Mouse (Mus musculus) left cerebral cortex, adult 18-20 months (tissue): ENCODE results near the gene Pard3b. TPM values are rescaled to one million over a fixed set of nuclear protein-coding genes. Genes with fewer than 3 reads are reported as not detected.

Experiments used
- DNase-seq, 2 experiments: peaks; one replicate each; pipeline ENCODE4 v3.0.0; 2021 to 2022; ENCODE audit warnings: low spot score in 2 of 2, mixed read lengths in 1 of 2
- total RNA-seq, 2 experiments: library from RNA; stranded (reverse); gene quantifications; 2 replicates each; pipeline ENCODE4 v1.2.3; 2021

Pard3b gene
- total RNA-seq, 2 experiments from 2014 or later: 3.1 to 3.7 TPM

DNA sequence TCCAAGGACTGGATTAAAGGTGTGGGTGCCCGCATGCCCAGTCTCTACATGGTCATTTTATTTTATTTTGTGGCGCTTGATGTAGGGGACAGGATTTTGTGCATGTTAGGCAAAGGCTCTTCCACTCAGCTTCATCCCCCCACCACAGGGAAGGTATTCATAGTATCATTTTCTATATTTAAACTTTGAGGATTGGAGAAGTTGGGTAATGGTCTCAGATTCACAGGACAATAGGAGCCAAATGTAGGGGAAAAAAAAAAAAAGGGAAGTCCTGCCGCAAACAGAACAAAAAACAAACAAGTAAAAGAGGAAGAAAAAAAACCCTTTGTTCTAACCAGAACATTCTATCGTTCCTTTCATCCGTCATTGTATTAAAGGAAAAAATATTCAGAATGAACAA lies 590.5 kb downstream of the Pard3b start:
- DNase-seq: no peak

DNA sequence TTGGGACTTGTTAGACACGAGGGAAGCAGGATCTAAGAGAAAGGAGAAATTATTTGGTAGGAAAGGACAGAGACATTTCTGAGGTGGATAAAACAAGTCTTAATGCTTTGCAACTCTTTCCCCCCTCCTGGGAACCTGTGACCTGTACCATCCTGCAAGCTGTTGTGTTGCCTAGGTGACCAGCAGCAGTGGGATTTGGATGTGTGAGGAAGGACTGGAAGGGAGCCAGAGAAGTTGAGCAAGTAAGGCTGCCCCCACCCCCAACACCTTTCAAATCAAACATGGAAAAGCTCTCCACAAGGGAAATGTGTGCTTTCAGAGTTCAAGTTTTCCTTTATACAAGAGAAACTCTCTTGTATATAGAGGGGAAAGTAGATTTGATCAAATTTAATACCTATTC lies 595.4 kb downstream of the Pard3b start:
- DNase-seq: no peak

DNA sequence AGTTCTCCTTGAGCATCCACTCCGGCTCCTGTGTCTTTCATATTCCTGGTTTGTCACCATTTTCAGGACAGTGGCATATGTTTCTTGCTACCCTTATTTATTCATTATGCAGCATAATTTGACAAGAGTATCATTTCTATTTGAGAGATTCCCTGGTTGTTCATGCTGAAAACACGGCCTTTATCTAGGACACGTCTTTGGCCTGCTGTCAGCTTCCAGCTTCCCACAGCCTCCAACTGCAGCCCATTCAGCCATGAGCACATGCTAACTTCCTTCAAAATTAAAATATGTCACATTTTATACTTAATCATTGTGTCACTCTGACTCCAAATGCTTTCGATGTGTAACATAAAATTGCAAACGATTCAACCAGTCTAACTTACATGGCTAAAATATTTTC lies 596.5 kb downstream of the Pard3b start:
- DNase-seq: no peak

DNA sequence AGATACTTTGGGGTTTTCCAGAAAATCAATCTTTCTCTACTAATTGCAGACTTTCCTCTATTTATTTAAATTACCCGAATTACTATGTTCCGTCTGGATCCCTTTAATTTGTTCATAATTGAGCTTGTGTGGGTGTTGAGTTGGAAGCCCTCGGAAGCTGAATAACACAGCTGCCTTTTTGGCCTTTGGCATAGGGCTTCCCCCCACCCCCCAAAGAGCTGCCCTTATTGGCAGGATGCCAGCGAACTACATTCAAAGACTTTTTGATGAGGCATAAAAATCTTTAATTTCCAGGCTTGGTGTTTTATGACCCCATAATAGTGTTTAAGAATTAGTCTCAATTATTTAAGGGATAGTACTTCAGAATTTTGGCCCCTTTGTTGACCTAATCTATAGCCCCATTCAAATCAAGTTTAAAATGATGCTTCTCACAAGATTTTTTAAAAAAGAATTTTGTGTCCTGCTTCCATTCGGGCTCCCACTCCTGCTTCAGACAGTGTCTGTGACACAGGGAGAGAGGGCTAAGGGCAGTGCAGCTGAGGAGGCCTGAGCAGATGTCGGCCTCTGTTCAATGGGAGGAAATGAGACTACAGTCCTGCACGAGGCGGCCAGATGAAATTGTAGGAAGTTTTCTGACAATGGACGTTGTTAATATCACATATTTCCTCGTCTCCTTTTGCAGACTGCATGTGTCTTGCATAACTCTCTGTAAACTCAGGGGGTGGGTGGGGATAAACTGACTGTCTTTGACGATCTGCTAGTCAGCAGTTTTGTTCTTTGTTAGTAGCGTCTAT lies 605.8 kb downstream of the Pard3b start:
- no peak for DNase-seq

DNA sequence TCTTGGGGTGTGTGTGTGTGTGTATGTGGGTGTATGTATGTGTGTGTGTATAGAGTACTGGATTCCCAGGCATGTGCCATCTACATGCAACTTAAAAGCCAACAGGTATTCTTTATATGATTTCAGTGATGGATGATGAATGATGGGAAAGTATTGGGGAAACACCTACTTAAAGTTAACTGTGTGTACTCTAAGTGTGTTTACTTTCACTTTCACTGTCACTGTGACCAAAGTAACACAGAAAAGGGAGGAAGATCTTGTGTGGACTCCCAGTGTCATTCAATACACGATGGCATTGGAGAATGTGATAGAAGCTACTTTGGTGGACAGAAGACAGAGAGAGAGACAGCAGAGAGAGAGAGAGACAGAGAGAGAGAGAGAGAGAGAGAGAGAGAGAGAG lies 613.8 kb downstream of the Pard3b start:
- no peak for DNase-seq

DNA sequence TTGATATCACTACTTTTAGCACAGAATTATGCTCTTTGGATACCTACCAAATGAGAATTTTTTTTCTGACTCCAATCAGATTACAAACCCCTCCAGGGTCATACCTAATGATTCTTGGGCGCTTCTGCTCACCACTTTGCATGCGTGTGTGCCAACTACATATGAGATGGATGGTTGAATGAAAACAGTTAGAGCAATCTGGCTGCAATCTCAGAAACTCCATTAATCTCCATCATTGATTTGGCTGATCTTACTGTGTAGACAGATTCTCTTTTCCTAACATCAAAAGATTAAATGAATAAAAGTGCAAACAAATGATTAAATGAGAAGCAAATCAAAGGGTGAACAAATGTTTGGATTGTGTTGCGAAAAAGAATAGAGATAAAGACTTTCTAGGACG lies 615.7 kb downstream of the Pard3b start:
- no peak for DNase-seq

DNA sequence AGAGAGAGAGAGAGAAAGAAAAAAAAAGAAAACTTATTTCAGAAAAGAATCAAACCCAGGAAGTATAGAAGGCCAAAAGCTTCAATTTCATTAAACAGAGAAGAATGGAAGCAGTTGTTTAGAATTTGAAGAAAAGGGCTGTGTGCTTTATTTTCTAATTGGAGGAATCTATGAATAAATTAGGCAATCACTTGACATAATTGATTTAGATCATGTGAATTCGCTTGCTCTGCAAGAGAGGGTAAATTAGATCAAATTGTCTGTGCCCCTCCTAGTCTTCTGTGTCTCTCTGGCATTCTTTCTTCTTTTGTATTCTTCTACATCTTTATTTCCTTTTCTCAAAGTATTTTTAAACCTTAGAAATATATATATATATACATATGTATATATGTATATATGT lies 616.3 kb downstream of the Pard3b start:
- no peak for DNase-seq

DNA sequence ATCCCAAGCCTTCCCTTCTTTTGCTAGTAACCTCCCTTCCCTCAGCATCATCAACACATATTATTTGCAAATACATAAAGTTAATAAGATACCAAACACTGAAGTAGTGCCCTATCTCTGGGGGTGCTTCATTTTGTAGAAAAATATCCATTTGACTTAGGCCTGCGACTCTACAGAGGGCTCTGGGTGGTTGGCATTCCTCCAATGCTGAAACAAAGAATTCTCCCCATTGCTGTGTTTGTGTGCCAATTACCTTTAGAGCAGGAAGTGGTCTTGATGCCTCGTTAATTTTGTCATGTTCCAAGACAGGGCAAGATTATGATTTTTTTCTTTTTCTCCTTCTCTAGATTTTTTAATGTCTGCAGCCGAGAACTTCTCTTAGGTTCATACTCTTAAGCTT lies 637.8 kb downstream of the Pard3b start:
- no peak for DNase-seq

DNA sequence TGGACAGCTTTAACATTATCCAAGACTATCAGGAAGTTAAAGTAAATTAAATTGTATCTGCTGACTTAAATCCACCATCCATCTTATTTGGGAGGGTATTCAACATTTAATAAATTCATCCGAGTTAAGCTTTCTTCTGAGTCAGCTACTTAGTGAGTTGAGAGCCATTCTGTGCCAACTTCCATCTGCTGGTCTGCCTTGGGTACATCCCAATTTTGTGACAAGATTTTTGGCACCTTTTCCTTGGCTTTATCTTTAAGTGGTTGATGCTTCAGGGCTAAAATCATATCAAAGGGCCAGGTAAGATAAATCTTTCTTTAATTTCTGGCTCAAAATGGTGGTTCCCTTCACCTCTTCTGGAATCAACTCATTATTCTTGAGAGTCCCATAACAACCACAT lies 640.0 kb downstream of the Pard3b start:
- DNase-seq: no peak

DNA sequence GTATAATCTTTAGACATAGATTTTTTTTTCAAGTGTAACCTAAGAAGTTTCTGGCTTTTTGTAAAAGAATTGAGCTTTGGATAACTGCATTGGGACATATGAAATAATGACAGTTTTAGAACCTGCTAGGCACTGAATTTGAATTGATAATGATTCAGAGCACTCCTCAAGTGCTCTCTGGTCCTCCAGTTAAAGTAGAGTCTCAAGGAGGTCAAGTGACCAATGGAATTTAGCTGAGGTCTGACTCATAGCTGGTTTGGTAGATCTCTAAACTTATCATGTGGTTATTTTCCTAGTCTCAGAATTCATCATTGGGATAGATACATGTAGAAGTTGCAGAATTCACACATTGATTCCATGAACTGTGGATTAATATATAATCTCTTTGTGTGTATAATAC lies 642.0 kb downstream of the Pard3b start:
- no peak for DNase-seq

DNA sequence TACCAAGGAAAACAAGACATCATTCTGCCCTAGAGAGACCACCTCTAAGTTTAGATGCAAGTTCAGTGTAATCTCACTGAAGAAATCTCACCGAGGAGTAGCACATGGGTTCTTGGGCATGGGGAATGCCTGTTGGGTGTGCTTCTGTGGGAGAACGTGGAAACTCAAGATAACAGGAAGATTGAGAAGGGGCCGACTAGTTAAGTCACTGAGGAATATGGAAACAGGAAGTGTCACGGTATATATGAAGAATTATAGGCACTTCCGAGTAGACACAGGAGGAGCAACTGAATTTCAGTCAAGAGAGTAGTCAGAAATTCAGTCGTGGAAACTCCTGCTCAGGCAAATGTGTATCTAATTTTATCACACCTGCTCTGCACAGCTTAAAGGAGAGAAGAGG lies 644.2 kb downstream of the Pard3b start:
- no peak for DNase-seq

DNA sequence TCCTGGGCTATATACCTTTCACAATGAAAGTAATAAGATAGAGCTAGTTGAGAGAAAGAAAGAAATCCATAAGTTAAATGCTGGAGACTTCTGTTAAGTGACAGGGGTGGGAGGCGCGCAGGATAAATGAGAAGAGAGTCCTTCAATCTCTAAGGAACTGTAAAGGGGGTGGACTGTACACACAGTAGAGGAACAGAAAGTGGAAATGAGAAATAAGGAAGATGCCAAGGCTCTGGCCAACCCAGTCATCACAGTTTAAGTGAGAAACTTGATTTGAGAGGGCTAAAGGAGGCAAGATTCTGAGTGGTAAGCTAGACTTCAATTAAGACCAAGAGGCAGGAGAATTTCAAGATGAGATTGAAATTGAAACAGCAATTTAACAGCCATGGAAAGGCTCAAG lies 645.0 kb downstream of the Pard3b start:
- no peak for DNase-seq

DNA sequence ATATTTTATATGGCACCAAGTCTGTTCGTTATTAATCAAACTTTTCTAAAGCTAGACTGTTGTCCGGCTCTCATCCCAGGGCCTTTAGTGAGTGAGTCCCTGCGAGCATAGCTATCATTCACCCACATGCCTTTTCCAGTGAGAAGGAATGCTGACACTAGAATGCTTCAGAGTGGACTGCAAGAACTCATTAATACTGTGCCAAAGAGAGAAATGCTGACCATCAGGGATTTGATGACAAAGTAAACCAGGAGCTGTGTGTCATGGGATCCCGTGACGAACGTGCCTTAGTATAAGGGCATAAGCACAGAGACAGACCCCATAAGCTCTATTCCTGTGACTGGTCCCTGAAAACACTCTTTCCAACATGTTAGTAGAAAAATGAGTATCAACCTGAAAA lies 670.8 kb downstream of the Pard3b start:
- DNase-seq: no peak

DNA sequence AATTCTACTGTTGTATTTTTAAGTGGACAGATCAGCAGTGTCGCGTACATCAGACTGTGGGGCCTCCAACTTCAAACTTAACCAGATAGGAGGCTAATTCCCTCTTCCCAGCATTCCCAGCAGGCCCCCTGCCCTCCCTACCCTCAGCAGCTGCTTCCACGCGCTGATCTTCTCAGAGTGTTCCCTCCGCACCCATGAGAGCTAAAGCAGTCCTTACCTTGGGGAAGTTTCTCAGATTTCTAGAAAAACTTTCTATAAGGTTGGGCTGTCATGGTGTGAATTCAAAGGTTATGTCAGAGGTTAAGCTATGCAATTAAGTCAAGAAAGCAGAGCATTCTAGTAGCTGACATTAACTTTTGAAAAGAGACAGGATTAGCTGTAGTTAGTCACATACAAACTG lies 686.6 kb downstream of the Pard3b start:
- no peak for DNase-seq

DNA sequence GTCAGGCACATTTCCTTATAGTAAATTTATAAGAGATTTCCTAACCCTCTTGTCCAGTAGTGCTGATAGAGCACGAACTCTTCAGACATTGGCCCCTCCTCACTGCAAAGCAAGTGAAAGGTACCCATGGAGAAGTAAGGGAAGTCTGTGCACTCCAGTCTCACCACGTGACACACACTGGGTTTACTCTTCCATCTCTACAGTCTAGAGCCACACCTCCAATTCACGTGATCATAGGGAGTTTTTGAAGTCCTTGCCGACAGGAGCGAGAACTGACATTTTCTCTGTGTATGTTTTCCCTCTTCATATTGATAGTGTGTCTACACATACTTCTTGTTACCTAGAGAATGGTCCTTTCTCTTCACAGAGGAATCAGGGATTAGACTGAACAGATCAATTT lies 689.1 kb downstream of the Pard3b start:
- DNase-seq: no peak

DNA sequence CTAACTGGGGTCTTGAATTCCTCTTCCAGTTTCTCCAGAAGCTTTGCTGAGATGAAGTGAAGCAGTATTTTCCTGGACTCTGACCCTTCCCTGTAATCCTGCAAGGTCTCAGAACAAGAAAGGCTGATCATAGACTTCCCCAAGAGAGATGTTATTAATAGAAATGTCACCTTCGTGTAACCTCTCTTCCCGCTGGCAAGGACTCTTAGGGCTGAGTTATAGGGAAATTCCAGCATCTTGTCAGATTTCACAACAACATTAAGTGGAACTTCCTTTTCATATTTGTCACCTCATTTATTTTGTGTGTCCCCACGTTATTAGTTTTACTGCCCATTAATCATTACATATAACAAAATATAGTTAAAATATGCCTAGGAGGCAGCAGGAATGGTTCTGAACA lies 690.2 kb downstream of the Pard3b start:
- DNase-seq: no peak

DNA sequence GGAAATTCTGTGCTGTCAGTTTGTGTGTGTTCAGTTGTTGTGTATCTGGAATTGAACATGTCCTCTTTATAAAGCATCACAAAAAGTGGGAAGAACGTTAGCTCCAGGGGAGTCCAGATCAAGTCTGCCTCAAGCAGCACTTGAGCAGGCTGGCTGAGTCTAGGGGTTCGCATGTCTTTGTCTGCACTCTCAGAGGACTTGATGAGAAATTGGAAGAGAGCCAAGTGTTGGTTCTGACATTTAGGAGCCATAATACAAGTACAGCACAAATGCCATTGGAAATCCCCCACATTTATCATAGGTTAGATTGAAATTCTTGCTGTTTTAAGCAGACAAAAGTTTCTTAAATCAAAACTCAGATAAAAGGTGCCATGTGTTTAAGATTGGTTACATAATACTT lies 694.4 kb downstream of the Pard3b start:
- DNase-seq: no peak

DNA sequence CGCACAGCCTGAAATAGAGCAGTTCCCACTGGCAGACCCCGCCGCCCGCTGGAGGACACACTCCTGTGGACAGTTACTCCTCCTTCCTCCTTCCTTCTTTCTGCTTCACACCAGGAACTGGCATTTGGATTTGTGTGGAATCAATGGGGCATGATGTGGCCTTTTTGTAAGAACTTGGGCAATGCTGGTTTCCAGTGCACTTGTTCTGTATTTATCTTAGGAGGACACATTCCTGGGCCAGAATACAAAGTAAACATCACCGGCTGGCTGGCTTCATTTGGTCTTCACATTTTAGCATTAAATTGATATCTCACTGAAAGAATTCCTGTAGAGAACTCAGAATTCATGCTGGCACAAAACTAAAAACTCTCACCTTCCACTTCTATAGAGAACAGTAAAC lies 695.6 kb downstream of the Pard3b start:
- no peak for DNase-seq

DNA sequence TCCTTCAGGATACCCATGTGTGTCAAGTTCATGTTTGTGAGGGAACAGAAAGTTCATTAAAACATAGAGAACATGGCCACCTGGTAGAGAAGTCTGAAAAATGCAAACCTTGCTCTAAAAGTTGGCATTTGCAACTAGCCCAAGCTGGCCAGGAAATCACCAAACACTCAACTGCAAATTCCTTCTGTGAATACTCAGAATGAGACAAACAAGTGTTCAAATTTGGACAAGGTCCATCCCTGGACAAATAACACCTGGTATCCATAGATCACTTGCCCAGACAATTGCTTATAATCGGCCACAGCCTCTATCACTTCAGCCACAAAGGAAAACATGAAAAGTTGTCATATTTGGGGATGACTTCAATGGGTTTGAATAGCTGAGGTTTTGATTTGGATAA lies 701.6 kb downstream of the Pard3b start:
- no peak for DNase-seq

DNA sequence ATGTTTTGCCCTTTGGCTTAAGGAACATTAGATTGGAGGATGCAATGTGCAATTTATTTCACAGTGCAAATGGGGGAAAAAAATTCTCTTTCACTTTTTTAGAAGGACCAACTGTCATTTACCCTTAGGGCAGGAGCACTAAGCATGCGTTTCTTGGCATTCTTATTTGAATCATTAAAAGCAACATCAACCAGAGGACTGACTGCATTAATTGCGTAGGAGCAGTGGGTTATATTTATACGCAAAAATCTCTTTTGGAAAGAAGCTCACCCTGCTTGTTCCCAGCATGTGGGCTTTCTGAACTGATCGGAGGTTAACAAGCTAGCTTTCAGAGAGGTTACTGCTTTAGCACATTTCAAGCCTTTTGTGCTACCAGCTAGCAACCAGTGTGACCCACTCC lies 705.7 kb downstream of the Pard3b start:
- no peak for DNase-seq

DNA sequence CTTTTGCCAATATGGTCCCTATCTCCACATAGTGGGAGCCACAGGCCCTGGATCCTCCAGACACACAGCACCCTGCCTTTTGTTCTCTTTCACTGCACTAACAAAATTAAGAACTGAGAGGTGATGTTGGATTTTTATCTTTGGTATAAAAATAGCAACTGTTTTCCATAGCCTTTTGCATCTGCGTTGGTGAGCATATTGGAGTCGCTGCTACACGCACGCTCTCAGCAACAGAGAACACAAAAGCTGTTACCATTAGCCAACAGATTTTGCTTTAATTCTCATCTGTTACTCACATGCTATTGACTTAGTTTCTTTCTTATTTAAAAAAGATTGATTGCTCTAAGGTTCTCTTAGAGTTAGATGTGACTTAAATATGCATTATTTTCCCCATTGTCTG lies 709.7 kb downstream of the Pard3b start:
- DNase-seq: no peak

DNA sequence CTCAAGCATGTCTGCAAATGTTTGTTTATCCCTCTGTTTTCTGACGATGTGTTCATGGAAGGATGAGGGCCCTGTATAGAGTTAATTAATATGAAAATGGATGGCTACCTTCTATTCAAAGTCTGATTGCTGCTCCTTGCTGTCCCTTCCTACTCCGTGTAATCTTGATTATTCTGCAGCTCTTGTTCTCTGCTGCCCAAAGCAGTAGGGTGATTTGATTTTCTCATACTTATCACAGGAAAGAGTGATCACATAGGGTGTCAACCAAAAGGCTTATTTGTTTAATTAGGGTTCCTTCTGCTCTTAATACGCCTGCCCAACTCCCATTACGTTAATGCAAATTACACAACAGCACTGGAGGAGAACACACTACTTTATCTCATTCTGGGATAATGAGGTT lies 716.9 kb downstream of the Pard3b start:
- no peak for DNase-seq

DNA sequence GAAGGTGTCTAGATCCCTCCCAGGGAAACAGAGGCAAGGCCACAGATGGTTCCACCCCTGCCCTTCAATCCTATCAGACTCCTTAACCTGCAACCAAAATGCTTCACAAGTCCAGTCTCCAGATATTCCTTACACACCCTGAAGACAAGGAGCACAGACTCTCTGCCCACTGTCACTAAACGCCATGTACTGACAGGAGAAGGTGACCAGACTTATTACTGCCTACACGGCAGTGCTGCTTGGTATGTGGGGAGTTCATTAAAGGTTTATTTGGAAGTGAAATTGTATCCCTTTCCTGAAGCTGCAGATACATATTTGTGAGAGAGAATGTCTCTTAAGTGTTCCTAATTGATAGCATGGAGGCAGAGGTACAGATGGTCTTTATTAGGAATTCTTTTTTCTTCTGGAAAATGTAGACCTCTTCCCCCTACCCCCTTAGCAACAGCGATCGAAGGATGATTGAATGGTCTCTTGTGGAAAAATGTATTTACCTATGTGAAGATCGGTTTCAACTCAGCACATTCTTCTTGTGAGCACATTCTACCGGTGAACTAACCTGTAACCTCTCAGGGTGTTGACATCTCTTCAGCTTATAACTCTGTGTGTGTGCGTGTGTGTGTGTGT lies 735.9 kb downstream of the Pard3b start:
- no peak for DNase-seq
